Mouse (Mus musculus): ENCODE data around the gene Ctnna2. TPM values are rescaled to one million over a fixed set of nuclear protein-coding genes. Genes with fewer than 3 reads are reported as not detected.

The Ctnna2 gene
- polyA plus RNA-seq, 1 experiment from 2014 or later = 12.0 TPM

DNA sequence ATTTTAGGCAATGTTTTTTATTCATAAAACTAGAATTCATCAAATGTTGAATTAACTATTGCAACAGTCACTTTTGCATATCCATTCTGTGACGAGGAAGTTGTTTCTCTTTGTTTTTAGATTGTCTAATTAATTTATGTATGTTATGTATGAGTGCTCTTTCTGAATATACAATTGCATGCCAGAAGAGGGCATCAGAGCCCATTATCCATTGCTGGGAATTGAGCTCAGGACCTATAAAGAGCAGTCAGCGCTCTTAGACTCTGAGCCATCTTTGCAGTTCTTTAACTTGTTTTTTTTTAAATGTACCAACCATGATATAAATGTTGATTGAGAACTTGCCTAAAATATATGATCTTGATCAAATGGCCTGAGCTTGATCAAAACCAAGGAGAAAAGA, 340.7 kb downstream of the Ctnna2 start:
- H3K27ac ChIP-seq (replicated peaks) = no peak overlapping the region

DNA sequence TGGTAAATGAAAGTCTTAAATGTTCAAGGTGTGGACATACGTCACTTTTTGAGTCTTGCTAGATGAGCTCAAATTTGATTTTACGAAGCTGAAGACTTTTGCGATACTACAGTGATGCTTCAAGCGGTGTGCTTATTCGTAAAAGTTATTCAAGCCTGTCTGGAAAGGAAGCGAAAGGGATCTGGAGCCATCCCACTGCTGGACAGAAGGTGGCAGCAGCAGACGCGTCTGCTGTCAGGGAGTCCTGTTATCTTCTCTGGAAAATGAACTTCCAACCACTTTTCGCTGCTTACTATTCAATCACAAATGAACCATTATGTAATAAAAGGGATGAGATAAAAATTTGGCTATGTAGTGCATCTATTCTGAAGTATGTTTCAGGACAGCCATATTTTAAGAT, 345.5 kb downstream of the Ctnna2 start:
- H3K27me3 ChIP-seq (replicated peaks; ENCODE audit: low read depth, poor library complexity, severe bottlenecking) = no peaks in the 10 kb centered on the region
- H3K27ac ChIP-seq (replicated peaks) = no peak overlapping the region
- H3K36me3 ChIP-seq (replicated peaks) = no peaks in the 10 kb centered on the region
- peak; percentile 53 for DNase-seq (ENCODE audit: low spot score)
- no peak overlapping the region for H3K4me3 ChIP-seq
- no peaks in the 10 kb centered on the region for H3K9me3 ChIP-seq
- no peaks in the 10 kb centered on the region for H3K4me1 ChIP-seq
- WGBS = 42% methylated on average over 9 of the region's 9 CpGs

More for the DNA sequence above, 340.7 kb downstream of the Ctnna2 start:
- 86% methylated on average over 2 of the region's 2 CpGs for WGBS
- H3K27me3 ChIP-seq (replicated peaks; ENCODE audit: low read depth, poor library complexity, severe bottlenecking) = no peaks in the 10 kb centered on the region
- no peak overlapping the region for H3K4me3 ChIP-seq
- no peaks in the 10 kb centered on the region for H3K36me3 ChIP-seq (replicated peaks)
- no peaks in the 10 kb centered on the region for H3K9me3 ChIP-seq
- H3K4me1 ChIP-seq = no peaks in the 10 kb centered on the region
- DNase-seq (ENCODE audit: low spot score) = no peak

DNA sequence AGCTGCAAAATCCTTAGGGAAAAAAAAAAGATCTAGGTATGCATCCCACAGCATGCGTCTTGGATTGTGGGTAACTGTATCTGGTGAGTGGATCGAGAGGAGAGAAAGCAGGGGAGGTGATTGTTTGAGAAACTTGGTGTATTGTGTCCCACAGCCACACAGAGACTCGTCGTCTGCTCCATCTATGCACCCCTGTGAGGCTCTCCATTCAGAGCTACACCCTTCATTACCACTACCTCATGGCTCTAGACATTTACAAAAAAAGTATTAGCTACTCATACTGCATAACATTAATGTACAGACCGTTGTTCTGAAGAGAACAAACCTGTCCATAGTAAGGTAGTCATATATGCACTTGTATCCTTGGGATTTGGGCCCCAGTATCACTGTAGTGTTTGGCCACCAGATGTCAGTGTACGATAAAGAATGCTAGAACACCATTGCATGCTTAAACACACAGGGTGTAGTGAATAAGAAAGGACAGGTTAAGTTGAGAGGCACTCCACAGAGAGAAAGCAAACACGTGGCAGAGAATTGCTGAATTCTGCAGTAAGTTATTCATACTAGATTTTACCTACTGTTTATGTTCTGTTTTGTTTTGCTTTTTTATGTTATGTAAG, 350.8 kb downstream of the Ctnna2 start:
- no peaks in the 10 kb centered on the region for H3K4me1 ChIP-seq
- H3K4me3 ChIP-seq = no peak overlapping the region
- 56% methylated on average over 7 of the region's 7 CpGs for WGBS
- no peak for DNase-seq (ENCODE audit: low spot score)
- H3K9me3 ChIP-seq = no peaks in the 10 kb centered on the region
- no peaks in the 10 kb centered on the region for H3K36me3 ChIP-seq (replicated peaks)
- no peak overlapping the region for H3K27ac ChIP-seq (replicated peaks)
- H3K27me3 ChIP-seq (replicated peaks; ENCODE audit: low read depth, poor library complexity, severe bottlenecking) = no peaks in the 10 kb centered on the region

DNA sequence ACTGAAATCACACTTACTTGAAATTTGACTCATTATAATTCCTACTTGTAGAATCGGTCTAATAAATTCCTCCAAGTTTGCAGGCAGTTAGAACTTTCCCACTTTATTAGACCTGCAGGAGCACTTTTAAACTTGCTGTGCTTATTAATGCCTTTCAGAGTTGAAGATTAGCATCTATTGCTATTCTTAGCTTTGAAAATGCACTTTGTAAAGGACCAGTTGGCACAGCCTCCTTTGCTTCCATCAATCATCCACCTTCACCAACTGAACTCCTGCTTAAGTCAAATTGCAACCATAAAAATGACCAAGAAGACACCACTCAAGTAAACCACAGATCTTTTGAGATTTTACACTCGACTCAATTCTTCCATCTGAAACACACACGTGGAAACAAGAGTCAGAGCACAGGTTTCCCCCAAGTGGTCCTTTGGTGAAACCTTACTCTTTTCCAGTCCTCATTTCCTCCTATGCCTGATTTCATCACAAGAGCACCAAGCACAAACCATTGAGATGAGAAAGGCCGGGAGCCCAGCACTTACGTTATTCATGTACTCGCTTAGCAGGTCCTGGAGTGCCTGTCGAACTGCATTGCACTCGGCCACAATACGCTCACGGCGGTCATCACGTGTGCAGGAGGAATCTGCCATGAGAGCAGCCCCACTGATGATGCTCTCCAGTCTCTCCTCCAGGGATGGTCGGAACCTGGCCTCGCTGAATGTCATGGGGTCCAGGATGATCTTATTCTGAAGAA, 374.7 kb downstream of the Ctnna2 start:
- no peaks in the 10 kb centered on the region for H3K27me3 ChIP-seq (replicated peaks; ENCODE audit: low read depth, poor library complexity, severe bottlenecking)
- H3K27ac ChIP-seq (replicated peaks) = no peak overlapping the region

DNA sequence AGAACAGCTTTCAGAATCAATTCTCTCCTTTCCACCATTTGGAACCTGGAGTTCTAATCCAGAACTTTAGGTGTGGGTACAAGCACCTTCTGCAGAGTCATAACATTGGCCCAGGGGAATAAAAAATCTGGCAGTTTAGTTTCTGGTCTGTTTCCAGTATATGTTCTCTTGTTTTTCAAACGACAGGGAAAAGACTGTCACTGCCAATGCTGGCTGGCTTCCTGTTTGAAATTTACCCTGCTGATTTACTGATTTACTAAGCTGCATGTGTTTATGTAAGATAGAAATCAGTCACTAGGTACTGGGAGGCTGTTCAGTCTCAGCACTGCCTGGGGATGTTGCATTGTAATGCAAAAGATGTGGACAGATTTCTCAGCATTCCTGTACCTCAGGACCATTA, 375.6 kb downstream of the Ctnna2 start:
- Histone ChIP-seq H3K9me3 (no peaks in the 10 kb centered on the region), H3K4me1 (no peaks in the 10 kb centered on the region), H3K36me3 (replicated peaks) (no peaks in the 10 kb centered on the region), H3K27me3 (replicated peaks; ENCODE audit: low read depth, poor library complexity, severe bottlenecking) (no peaks in the 10 kb centered on the region), H3K27ac (replicated peaks) (no peak overlapping the region), H3K4me3 (no peak overlapping the region)
- no peak for DNase-seq (ENCODE audit: low spot score)
- WGBS = 41% methylated on average over 1 of the region's 1 CpGs

More for the DNA sequence above, 374.7 kb downstream of the Ctnna2 start:
- WGBS = 93% methylated on average over 14 of the region's 14 CpGs
- no peaks in the 10 kb centered on the region for H3K9me3 ChIP-seq
- H3K4me3 ChIP-seq = no peak overlapping the region
- no peaks in the 10 kb centered on the region for H3K36me3 ChIP-seq (replicated peaks)
- DNase-seq (ENCODE audit: low spot score) = no peak
- no peaks in the 10 kb centered on the region for H3K4me1 ChIP-seq

DNA sequence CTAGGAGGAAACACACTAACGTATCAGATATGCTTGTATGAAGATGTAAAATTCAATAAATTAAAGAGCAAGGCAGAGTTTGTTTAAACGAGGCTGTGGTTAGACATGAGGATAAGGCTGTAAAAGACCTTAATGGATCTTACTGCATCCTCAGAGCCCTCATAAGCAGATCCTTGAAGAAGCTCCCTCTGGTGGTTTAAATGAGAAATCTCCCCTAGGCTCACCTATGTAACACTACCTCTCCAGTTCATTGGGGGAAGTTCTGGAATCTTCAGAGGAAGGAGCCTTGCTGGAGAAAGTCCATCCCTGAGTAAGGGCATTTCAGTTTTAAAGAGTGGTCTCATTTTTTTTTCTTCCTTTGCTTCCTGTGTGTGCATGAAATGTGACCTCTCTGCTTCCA, 380.3 kb downstream of the Ctnna2 start:
- H3K4me1 ChIP-seq = no peaks in the 10 kb centered on the region
- no peaks in the 10 kb centered on the region for H3K9me3 ChIP-seq
- no peak for DNase-seq (ENCODE audit: low spot score)
- WGBS = 62% methylated on average over 2 of the region's 2 CpGs
- H3K27ac ChIP-seq (replicated peaks) = no peak overlapping the region
- no peak overlapping the region for H3K4me3 ChIP-seq
- no peaks in the 10 kb centered on the region for H3K27me3 ChIP-seq (replicated peaks; ENCODE audit: low read depth, poor library complexity, severe bottlenecking)
- H3K36me3 ChIP-seq (replicated peaks) = no peaks in the 10 kb centered on the region

DNA sequence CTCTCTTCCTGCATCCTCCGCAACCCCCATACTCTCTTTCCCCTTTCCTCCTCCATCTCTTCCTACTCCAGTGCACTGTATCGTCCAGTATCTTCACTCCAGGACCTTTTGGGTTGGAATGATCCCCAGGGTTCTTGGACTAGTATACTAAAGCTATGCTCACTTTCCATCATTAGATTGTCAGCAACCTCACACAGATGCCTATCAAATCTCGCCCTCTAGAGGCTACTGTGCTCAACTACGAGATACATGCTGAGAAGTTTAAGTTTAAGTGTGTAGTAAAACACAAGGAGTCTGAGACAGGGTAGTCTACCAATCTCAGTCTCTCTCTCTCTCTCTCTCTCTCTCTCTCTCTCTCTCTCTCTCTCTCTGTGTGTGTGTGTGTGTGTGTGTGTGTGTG, 396.9 kb downstream of the Ctnna2 start:
- DNase-seq (ENCODE audit: low spot score) = no peak
- Histone ChIP-seq H3K36me3 (replicated peaks) (no peaks in the 10 kb centered on the region), H3K27me3 (replicated peaks; ENCODE audit: low read depth, poor library complexity, severe bottlenecking) (no peaks in the 10 kb centered on the region), H3K9me3 (no peaks in the 10 kb centered on the region), H3K4me3 (no peak overlapping the region), H3K27ac (replicated peaks) (no peak overlapping the region), H3K4me1 (no peaks in the 10 kb centered on the region)
- 37% methylated on average over 4 of the region's 4 CpGs for WGBS

DNA sequence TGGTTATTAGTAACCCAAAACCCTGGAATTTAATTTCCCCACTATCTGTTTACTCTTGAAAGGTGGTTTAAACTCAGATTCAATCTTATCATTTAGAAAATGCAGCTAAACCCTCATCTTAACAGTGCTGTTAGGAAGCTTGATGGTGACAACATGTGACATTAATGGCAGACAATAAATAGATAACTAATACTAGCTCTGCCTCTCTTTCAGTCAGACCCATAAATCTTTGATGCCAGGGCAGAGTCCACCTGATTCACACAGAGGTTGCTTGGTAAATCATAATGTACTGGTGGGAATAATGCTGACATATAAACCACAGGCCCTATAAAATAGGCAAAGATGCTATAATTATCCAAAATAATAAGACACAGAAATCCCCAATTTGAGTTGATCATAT, 398.6 kb downstream of the Ctnna2 start:
- no peak overlapping the region for H3K4me3 ChIP-seq
- H3K4me1 ChIP-seq = no peaks in the 10 kb centered on the region
- no peaks in the 10 kb centered on the region for H3K36me3 ChIP-seq (replicated peaks)
- no peak overlapping the region for H3K27ac ChIP-seq (replicated peaks)
- DNase-seq (ENCODE audit: low spot score) = no peak
- H3K9me3 ChIP-seq = no peaks in the 10 kb centered on the region
- H3K27me3 ChIP-seq (replicated peaks; ENCODE audit: low read depth, poor library complexity, severe bottlenecking) = no peaks in the 10 kb centered on the region

DNA sequence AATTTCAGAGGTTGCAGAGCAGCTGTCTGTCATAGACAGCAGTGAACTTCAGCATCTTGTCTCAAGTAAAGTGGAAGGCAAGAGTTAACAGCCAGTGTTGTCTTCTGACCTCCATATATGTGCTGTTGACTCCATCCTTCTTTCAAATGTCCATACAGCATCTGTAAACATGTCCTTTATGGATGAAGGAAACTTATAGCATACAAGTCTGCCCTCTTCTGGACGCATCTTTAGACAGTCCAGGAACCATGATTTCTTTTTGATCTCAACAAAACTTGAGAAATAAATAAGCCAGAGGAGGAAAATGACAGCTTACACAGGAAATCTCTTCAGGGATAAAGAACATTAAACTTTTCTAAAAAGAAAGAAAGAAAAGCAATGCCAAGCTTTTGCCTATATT, 400.9 kb downstream of the Ctnna2 start:
- no peaks in the 10 kb centered on the region for H3K4me1 ChIP-seq
- DNase-seq (ENCODE audit: low spot score) = no peak
- no peak overlapping the region for H3K4me3 ChIP-seq
- no peak overlapping the region for H3K27ac ChIP-seq (replicated peaks)
- H3K27me3 ChIP-seq (replicated peaks; ENCODE audit: low read depth, poor library complexity, severe bottlenecking) = no peaks in the 10 kb centered on the region
- no peaks in the 10 kb centered on the region for H3K36me3 ChIP-seq (replicated peaks)
- 60% methylated on average over 1 of the region's 1 CpGs for WGBS
- no peaks in the 10 kb centered on the region for H3K9me3 ChIP-seq

DNA sequence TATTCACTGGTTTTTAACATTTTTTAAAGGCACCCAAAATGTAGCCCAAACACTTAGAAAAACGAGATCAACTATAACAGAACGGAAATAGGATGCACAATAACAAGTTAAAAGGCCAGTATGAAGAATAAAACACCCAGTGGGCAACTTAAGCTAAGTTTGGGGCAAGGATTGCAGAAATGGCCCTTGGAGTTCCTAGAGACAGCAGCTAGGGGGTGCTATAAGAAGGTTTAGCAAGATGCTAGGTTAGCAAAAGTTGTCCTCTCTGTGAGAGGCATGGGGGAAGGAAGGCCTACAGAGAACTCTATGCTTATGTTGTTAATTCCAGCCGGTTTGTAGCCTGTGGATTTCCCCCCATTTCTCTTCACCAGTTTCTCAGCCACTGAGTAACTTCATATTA, 401.9 kb downstream of the Ctnna2 start:
- Histone ChIP-seq H3K4me3 (no peak overlapping the region), H3K27ac (replicated peaks) (no peak overlapping the region), H3K4me1 (no peaks in the 10 kb centered on the region), H3K36me3 (replicated peaks) (no peaks in the 10 kb centered on the region), H3K27me3 (replicated peaks; ENCODE audit: low read depth, poor library complexity, severe bottlenecking) (no peaks in the 10 kb centered on the region), H3K9me3 (no peaks in the 10 kb centered on the region)
- WGBS = 55% methylated on average over 3 of the region's 3 CpGs
- DNase-seq (ENCODE audit: low spot score) = no peak

DNA sequence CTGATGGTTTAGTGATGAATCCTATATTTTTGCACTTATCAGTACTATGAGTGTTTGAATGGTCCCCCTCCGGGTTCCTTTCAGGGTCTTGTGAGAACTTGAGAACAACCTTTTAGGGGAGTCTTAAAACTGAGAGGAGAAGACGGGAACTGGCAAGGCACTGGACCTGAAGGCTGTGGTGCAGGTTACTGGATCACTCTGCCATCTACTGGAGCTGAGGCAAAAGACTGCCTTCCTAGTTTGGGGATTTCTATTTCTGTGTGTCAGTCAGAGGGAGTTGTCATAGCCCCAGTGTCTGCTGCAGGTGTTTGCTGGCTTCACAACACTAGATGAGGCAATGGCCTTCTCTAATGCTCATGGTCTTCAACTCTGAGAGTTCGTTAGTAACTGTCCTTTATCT, 406.9 kb downstream of the Ctnna2 start:
- WGBS = 56% methylated on average over 3 of the region's 3 CpGs
- Histone ChIP-seq H3K4me1 (no peaks in the 10 kb centered on the region), H3K9me3 (no peaks in the 10 kb centered on the region), H3K27me3 (replicated peaks; ENCODE audit: low read depth, poor library complexity, severe bottlenecking) (no peaks in the 10 kb centered on the region), H3K4me3 (no peak overlapping the region), H3K27ac (replicated peaks) (no peak overlapping the region), H3K36me3 (replicated peaks) (no peaks in the 10 kb centered on the region)
- DNase-seq (ENCODE audit: low spot score) = peak; percentile 11

DNA sequence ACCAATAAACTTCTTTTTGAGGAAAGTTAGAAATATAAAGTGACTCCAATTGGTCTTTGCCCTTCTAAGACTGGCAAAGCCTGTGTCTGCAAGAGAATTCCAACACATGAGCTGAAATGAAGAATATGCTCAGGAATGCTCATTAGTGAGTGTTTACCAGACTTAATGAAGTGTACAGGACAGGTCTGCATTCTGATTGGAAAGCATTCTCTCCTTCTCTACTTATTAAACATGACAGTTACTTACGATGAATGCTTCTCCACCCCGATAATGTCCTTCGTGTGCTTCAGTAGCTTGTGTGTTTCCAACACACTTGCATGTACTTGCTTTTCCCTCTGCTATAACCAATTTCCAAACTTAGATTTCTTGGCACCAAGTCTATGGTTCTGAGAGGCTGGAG, 409.6 kb downstream of the Ctnna2 start:
- 88% methylated on average over 3 of the region's 3 CpGs for WGBS
- H3K4me1 ChIP-seq = no peaks in the 10 kb centered on the region
- H3K27me3 ChIP-seq (replicated peaks; ENCODE audit: low read depth, poor library complexity, severe bottlenecking) = no peaks in the 10 kb centered on the region
- DNase-seq (ENCODE audit: low spot score) = no peak
- H3K36me3 ChIP-seq (replicated peaks) = no peaks in the 10 kb centered on the region
- H3K4me3 ChIP-seq = no peak overlapping the region
- no peak overlapping the region for H3K27ac ChIP-seq (replicated peaks)
- no peaks in the 10 kb centered on the region for H3K9me3 ChIP-seq

DNA sequence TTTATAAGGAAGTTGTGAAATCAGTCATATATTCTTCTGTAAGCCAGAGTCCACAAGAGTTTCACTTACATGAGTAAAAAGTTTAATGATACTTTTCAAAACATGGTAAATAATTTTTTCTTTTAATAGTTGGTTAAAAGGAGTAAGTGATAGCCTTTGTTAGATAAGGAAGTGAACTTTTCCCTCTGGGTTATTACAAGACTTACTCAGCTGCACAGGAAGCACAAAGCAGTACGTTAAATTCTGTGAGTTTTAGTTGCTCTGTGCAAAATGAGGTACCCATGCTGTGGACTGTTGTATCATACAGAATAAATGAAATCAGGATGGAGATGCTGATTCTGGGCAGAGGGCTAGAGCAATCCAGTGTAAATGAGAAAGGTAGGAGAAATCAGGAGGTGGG, 423.3 kb downstream of the Ctnna2 start:
- DNase-seq (ENCODE audit: low spot score) = no peak
- H3K4me1 ChIP-seq = no peaks in the 10 kb centered on the region
- H3K27ac ChIP-seq (replicated peaks) = no peak overlapping the region
- no peak overlapping the region for H3K4me3 ChIP-seq
- WGBS = 68% methylated on average over 1 of the region's 1 CpGs
- no peaks in the 10 kb centered on the region for H3K27me3 ChIP-seq (replicated peaks; ENCODE audit: low read depth, poor library complexity, severe bottlenecking)
- H3K9me3 ChIP-seq = no peaks in the 10 kb centered on the region
- H3K36me3 ChIP-seq (replicated peaks) = no peaks in the 10 kb centered on the region

Measured in embryonic facial prominence, embryonic 10.5 days (tissue).